Comparison of ENCODE assay signal across 14 mouse cellular contexts in the genomic region with DNA sequence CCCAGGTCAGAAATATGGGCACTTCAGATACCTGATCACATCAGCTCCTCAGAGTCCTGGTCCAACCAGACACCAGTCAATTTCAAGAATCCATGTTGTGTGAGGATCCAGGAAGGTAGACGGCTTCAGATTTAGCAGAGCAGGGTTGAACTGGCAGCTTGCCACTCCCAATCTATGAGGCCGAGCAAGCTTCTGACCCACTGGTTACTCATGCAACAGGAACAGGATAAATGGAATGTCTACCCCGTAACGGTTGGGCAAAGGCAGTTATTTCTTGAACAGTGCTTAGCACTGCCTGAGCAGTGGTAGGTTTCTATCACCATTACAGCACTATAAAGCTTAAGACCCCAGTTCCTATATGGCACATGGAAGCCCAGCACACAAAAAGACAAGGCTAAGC.
A peak's percentile ranks its signal among the peaks of the same experiment; 100 is the strongest.
DNase-seq lines count a peak whose midpoint lies in the region.
"Had no signal": no experiment of that assay in that cellular context is flagged by ENCODE, and none has a peak within 500 bp of the region (broad histone marks: within the 10 kb centered on the region; RNA-seq: fewer than 3 reads in every experiment).

No protein-coding gene starts in this region.

- peak; percentile 40 to 71 for DNase-seq in adrenal gland, adult (ENCODE audit: inconsistent age in 2 of 2, low spot score in 1 of 2)
- no peak for DNase-seq in adrenal gland, postnatal 4 days (ENCODE audit: low spot score in 2 of 2)
- peak; percentile 58 for DNase-seq in heart, postnatal 4 days
- DNase-seq in heart, embryonic 10.5 days (ENCODE audit: low spot score), result no peak
- DNase-seq in 3T3-L1 (ENCODE audit: low read depth, low spot score), result peak; percentile 39
- DNase-seq in kidney, adult 8-10 months, result peak; percentile 24 to 45
- DNase-seq in retina, postnatal 1 day, result no peak
- DNase-seq in right cerebral cortex, postnatal 10 days (ENCODE audit: low spot score in 2 of 2), result no peak
- DNase-seq: cerebellum, adult 9-10 months; gastrocnemius, postnatal 10 days; right cerebral cortex, postnatal 14 days had no signal

- no peaks in the 10 kb centered on the region for H3K4me1 ChIP-seq in heart, embryonic 10.5 days
- H3K4me1 ChIP-seq: lung, embryonic 15.5 days had no signal

- no peaks in the 10 kb centered on the region for H3K36me3 ChIP-seq in heart, embryonic 10.5 days
- H3K36me3 ChIP-seq: lung, embryonic 15.5 days had no signal

- no peaks in the 10 kb centered on the region for H3K27me3 ChIP-seq in heart, embryonic 10.5 days (ENCODE audit: insufficient read depth, poor library complexity, severe bottlenecking)
- H3K27me3 ChIP-seq: lung, embryonic 15.5 days had no signal

- H3K27ac ChIP-seq in heart, embryonic 10.5 days, result no peak overlapping the region
- H3K27ac ChIP-seq: hindbrain, postnatal 0 days; layer of hippocampus, adult 2 months; lung, embryonic 15.5 days had no signal

- 85% methylated on average over 4 of the region's 4 CpGs for WGBS in heart, embryonic 10.5 days

- no peak overlapping the region for H3K4me3 ChIP-seq in heart, embryonic 10.5 days
- H3K4me3 ChIP-seq: layer of hippocampus, adult 2 months; lung, embryonic 15.5 days had no signal

- no peaks in the 10 kb centered on the region for H3K9me3 ChIP-seq in heart, embryonic 10.5 days
- H3K9me3 ChIP-seq: lung, embryonic 15.5 days had no signal

Comparison
In these comparisons a context has a peak if more than half of its experiments do, and no peak if none do; other contexts are left out.
1. DNase-seq: peak in adrenal gland, adult (2 of 2), heart, postnatal 4 days (single experiment), 3T3-L1 (single experiment) and kidney, adult 8-10 months (2 of 2); none in adrenal gland, postnatal 4 days (0 of 2), heart, embryonic 10.5 days (single experiment), retina, postnatal 1 day (single experiment) and right cerebral cortex, postnatal 10 days (0 of 2).